Mouse (Mus musculus) neutrophil, adult 5-6 weeks (primary cell): ENCODE measurements around the gene Pfkp. TPM values are rescaled to one million over a fixed set of nuclear protein-coding genes. Genes with fewer than 3 reads are reported as not detected.

Experiments
- ATAC-seq: fragments of 151-379, 151-347 bp; 2 replicates; pipeline ENCODE4 v1.8.0; 2017; ENCODE audit warnings: mild to moderate bottlenecking, moderate TSS enrichment; ENCODE audit not compliant: insufficient number of reproducible peaks, poor library complexity, low FRiP score, severe bottlenecking; ENCODE audit errors: extremely low read depth
- total RNA-seq: library from RNA; stranded (forward); fragments of 200-1000 nt; gene quantifications from 2 replicates; pipeline ENCODE4 v1.2.3, GENCODE M21; 2017

Pfkp gene
- total RNA-seq, 1 experiment from 2014 or later: 82.6 TPM

- no peak for ATAC-seq
Observed at GRCm38 (mm10) chr13:6638976-6639375, 9.6 kb downstream of the Pfkp start.

- no peak for ATAC-seq
Observed at GRCm38 (mm10) chr13:6638425-6638824, 10.2 kb downstream of the Pfkp start.

GRCm38 (mm10) chr13:6637534-6638124, 10.9 kb downstream of the Pfkp start:
- ATAC-seq: no peak

GRCm38 (mm10) chr13:6636976-6637375, 11.6 kb downstream of the Pfkp start:
- ATAC-seq: peak; percentile 24; the same call in 1 of the 2 replicates

GRCm38 (mm10) chr13:6636520-6636919, 12.1 kb downstream of the Pfkp start:
- ATAC-seq: peak; percentile 22

GRCm38 (mm10) chr13:6635138-6636076, 13.2 kb downstream of the Pfkp start:
- no peak for ATAC-seq

GRCm38 (mm10) chr13:6634063-6634462, 14.5 kb downstream of the Pfkp start:
- no peak for ATAC-seq

- peak; percentile 44 for ATAC-seq
Observed at GRCm38 (mm10) chr13:6633524-6633923, 15.1 kb downstream of the Pfkp start.

GRCm38 (mm10) chr13:6632935-6633334, 15.6 kb downstream of the Pfkp start:
- ATAC-seq: no peak

- peak; percentile 30 for ATAC-seq
Observed at GRCm38 (mm10) chr13:6632513-6632912, 16.1 kb downstream of the Pfkp start.

- ATAC-seq: no peak
Observed at GRCm38 (mm10) chr13:6631772-6632510, 16.6 kb downstream of the Pfkp start.

- no peak for ATAC-seq
Observed at GRCm38 (mm10) chr13:6630660-6631059, 17.9 kb downstream of the Pfkp start.

GRCm38 (mm10) chr13:6629927-6630326, 18.6 kb downstream of the Pfkp start:
- no peak for ATAC-seq

- no peak for ATAC-seq
Observed at GRCm38 (mm10) chr13:6628998-6629764, 19.4 kb downstream of the Pfkp start.

GRCm38 (mm10) chr13:6628261-6628660, 20.3 kb downstream of the Pfkp start:
- no peak for ATAC-seq

GRCm38 (mm10) chr13:6627352-6627751, 21.2 kb downstream of the Pfkp start:
- ATAC-seq: peak; percentile 46; the same call in 1 of the 2 replicates

GRCm38 (mm10) chr13:6626508-6627114, 22.0 kb downstream of the Pfkp start:
- no peak for ATAC-seq

- ATAC-seq: no peak
Observed at GRCm38 (mm10) chr13:6625942-6626341, 22.6 kb downstream of the Pfkp start.
